Mouse (Mus musculus) hindbrain, embryonic 13.5 days (tissue): ENCODE measurements at regions not wholly inside any gene's neighbourhood (a gene's known extent, or its start where the extent isn't known, plus 50 kb on each side); places are given as distances from the start of the nearest gene placed in this dataset.

Experiments
- ATAC-seq: fragments of 200-750 bp; cut with Nextera tagmentation; 2 replicates; pipeline ENCODE4 v1.8.0; 2017; ENCODE audit warnings: moderate TSS enrichment; ENCODE audit not compliant: low FRiP score
- H3K27ac ChIP-seq: fragments of 300-500 bp; sonication (generic); 2 replicates; pipeline ENCODE4 v1.5.1; 2015; ENCODE audit warnings: inconsistent platforms, mild to moderate bottlenecking, moderate library complexity
- H3K27me3 ChIP-seq: fragments of 300-500 bp; sonication (generic); 2 replicates; pipeline ENCODE4 v1.6.1; 2015; ENCODE audit warnings: mild to moderate bottlenecking, inconsistent platforms
- H3K36me3 ChIP-seq: fragments of 300-500 bp; sonication (generic); 2 replicates; pipeline ENCODE4 v1.6.1; 2015; ENCODE audit warnings: mild to moderate bottlenecking, inconsistent platforms
- H3K4me1 ChIP-seq: fragments of 300-500 bp; sonication (generic); replicated peaks from 2 replicates; pipeline ENCODE4 v1.6.1; 2015; ENCODE audit warnings: inconsistent platforms
- H3K4me2 ChIP-seq: fragments of 300-500 bp; sonication (generic); 2 replicates; pipeline ENCODE4 v1.6.1; 2015; ENCODE audit warnings: inconsistent platforms, mild to moderate bottlenecking, moderate library complexity
- H3K4me3 ChIP-seq: fragments of 300-500 bp; sonication (generic); 2 replicates; pipeline ENCODE4 v1.5.1; 2015; ENCODE audit warnings: mild to moderate bottlenecking, inconsistent platforms
- H3K9ac ChIP-seq: fragments of 300-500 bp; sonication (generic); 2 replicates; pipeline ENCODE4 v1.6.1; 2015; ENCODE audit warnings: mild to moderate bottlenecking, inconsistent platforms
- H3K9me3 ChIP-seq: fragments of 300-500 bp; sonication (generic); 2 replicates; pipeline ENCODE4 v1.6.1; 2016; ENCODE audit warnings: inconsistent platforms
- WGBS: fragments of 180-500 bp; shearing (Covaris S2); methylation state at CpG from one replicate; pipeline ENCODE4 v1.1.7; 2015; 5-methylcytosine and 5-hydroxymethylcytosine counted together

DNA sequence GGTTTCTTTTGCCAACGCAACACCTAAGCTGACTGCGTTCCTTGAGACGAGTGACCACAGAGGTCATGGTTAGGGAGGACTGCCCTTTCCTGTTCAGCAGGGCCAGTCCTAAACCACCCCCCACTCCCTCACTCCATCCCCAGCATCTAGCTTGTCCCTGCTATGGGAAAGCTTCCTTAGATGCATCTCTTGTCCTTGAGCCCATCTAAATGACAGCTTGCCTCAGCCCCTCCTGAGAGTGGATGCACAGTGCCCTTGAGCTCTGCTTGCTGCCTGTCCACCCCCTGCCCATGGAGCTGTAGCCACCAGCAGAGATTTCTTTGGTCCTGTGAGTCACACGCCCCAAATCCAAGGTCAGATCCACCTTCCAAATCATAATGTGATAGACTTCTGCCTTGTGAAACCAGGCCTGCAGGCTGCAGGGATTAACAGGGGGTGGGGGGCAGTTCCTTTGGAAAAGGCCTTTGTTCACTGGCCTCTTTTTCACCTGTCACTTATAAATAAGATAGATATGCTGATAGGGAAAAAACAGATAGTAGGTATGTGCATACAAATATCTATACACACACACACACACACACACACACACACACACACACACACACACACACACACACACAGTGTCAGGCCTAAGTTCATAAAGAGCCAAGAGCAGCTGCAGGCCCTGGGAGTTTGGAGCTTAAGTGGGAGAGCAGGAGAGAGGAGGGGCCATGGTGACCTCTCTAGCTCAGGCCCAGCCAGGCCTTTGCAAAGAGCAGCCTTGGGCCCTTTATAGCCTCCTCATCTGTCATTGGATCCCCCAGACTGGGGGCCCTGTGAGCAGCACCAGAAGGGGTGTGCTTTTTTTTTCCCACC lies 56.4 kb upstream of the Adra2c start:
- Histone ChIP-seq H3K4me3 (no peak overlapping the region), H3K27ac (no peak overlapping the region), H3K9me3 (no peaks in the 10 kb centered on the region), H3K27me3 (no peaks in the 10 kb centered on the region), H3K4me2 (no peak overlapping the region), H3K4me1 (no peaks in the 10 kb centered on the region), H3K9ac (no peak overlapping the region), H3K36me3 (no peaks in the 10 kb centered on the region)
- ATAC-seq = no peak
- WGBS = 86% methylated on average over 4 of the region's 4 CpGs

DNA sequence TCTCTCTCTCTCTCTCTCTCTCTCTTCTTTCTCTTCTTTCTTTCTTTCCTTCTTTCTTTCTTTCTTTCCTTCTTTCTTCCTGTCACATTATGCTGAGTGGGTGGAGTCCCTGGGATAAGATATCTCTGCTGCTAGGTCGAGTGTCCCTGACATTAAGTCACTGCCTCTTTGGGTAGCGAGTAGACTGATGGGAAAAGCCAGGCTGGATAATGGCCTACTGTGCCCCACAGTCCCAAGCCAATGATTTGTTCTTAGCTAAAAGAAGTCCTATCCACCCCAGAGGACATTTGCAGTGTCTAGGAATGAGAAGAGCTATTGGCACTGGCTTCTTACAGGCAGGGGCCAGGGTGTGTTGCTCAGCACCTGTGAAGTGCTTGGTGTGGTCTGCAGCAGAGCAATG lies 61.8 kb upstream of the Adra2c start:
- no peak for ATAC-seq
- no peak overlapping the region for H3K4me3 ChIP-seq
- no peaks in the 10 kb centered on the region for H3K36me3 ChIP-seq
- no peak overlapping the region for H3K4me2 ChIP-seq
- H3K9me3 ChIP-seq = no peaks in the 10 kb centered on the region
- H3K4me1 ChIP-seq = no peaks in the 10 kb centered on the region
- WGBS = 67% methylated on average over 2 of the region's 2 CpGs
- 0 out of 2 replicates have a peak, but pooled peaks cover 7% of the 10 kb centered on the region for H3K27me3 ChIP-seq
- 0 out of 2 replicates have a peak overlapping the region, but pooled peaks have one; percentile 12 for H3K27ac ChIP-seq
- H3K9ac ChIP-seq = no peak overlapping the region

DNA sequence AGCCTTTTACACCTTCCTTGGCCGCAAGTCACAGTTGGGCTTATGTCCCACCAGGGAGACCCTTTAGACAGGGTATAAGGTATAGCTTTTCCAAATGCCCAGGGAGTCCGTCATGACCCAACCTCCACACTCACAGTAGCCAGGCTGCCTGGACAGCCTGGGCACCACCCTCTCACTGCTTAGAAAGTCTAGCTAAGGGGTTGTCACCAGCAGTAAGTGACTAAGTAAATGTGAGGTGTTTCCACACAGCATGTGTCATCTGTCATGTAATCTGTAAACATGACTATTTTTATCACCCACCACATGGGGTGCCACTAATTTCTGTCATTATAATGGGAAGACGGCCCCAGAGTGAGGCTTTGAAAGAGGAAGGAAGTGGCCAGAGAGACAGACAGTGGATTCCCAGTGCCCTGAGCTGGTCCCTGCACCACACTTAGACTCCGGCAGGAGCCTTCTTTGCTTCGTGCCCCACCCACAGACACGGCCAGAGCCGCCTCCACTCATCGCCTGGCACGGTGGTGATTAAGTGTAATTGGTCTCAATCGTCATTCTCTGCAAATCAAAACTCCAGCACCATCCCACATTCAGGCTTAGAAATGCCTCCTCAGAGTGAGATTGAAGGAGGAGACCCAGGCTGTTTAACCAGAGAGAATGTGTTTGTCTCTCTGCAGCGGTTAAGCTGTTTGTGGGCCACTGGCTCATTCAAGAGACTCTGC lies 62.5 kb upstream of the Adra2c start:
- 0 out of 2 replicates have a peak, but pooled peaks cover 7% of the 10 kb centered on the region for H3K27me3 ChIP-seq
- ATAC-seq = no peak
- H3K4me1 ChIP-seq = no peaks in the 10 kb centered on the region
- 76% methylated on average over 11 of the region's 11 CpGs for WGBS
- no peak overlapping the region for H3K27ac ChIP-seq
- H3K9ac ChIP-seq = no peak overlapping the region
- H3K4me3 ChIP-seq = no peak overlapping the region
- no peaks in the 10 kb centered on the region for H3K9me3 ChIP-seq
- no peaks in the 10 kb centered on the region for H3K36me3 ChIP-seq
- no peak overlapping the region for H3K4me2 ChIP-seq

DNA sequence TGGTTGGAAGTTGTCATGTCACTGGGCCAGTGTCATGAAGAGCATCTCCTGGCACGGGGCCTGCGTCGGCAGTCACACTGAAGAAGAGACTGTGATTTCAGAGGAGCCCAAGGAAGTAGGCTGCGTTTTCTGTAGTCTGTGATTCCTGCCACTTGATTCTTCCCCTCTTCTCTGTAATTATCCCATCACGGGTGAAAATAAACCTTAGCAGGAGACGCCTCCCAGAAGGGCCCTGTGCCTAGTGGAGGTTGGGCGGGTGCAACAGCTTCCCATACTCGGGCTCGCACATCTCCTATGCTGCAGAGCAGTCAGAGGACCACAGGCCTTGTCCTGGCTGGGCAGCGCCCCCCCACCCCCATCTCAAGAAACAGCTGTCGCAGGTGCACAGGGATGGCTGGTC lies 63.1 kb upstream of the Adra2c start:
- no peak for ATAC-seq
- 87% methylated on average over 11 of the region's 11 CpGs for WGBS
- Histone ChIP-seq H3K36me3 (no peaks in the 10 kb centered on the region), H3K4me1 (no peaks in the 10 kb centered on the region), H3K4me3 (no peak overlapping the region), H3K27me3 (0 out of 2 replicates have a peak, but pooled peaks cover 7% of the 10 kb centered on the region), H3K4me2 (no peak overlapping the region), H3K27ac (no peak overlapping the region), H3K9me3 (no peaks in the 10 kb centered on the region), H3K9ac (no peak overlapping the region)

DNA sequence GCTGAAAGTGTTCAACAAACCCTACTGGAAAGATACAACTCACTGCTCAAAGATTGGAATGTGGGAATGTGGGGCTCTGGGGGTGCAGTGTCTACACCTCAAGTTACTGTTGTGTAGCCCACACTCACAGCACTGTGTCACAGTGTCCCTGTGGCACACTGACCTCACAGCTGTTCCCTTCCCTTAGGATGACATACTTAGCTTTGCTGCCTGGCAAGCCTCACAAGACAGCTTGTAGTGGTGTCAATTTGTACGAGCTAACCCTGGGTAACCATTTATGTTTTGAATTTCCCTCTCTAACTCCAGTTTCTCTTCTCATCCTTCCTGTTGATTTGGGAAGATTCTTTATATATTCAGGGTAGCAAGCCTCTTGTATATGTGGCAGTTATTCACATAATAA lies 68.8 kb upstream of the Adra2c start:
- H3K27ac ChIP-seq = no peak overlapping the region
- WGBS = 63% methylated on average over 1 of the region's 1 CpGs
- H3K4me1 ChIP-seq = 0 out of 2 replicates have a peak, but pooled peaks cover 5% of the 10 kb centered on the region
- H3K9ac ChIP-seq = no peak overlapping the region
- no peaks in the 10 kb centered on the region for H3K36me3 ChIP-seq
- H3K27me3 ChIP-seq = 0 out of 2 replicates have a peak, but pooled peaks cover 11% of the 10 kb centered on the region
- no peak overlapping the region for H3K4me2 ChIP-seq
- ATAC-seq = no peak
- no peak overlapping the region for H3K4me3 ChIP-seq
- no peaks in the 10 kb centered on the region for H3K9me3 ChIP-seq

DNA sequence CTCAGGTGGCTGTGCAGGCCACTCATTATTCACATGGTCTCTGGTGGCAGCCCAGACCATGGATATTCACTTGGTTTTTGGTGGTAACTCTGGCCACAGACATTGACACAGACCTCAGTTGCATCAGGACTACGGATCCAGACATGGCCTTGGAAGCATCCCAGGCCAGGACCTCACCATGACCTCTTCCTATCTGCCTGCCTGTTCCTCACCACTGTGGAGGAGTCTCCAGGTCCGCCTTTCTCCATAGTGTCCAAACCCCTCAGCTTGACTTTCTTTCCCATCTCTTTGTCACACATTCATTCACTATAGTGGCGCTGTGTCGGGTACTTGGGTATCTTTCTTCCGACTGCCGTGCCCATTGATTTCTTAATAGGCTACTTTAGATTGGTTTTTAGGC lies 74.1 kb upstream of the Adra2c start:
- no peaks in the 10 kb centered on the region for H3K36me3 ChIP-seq
- H3K9me3 ChIP-seq = no peaks in the 10 kb centered on the region
- ATAC-seq = no peak
- H3K4me1 ChIP-seq = 0 out of 2 replicates have a peak, but pooled peaks cover 5% of the 10 kb centered on the region
- H3K4me2 ChIP-seq = no peak overlapping the region
- H3K4me3 ChIP-seq = no peak overlapping the region
- H3K27me3 ChIP-seq = 0 out of 2 replicates have a peak, but pooled peaks cover 4% of the 10 kb centered on the region
- no peak overlapping the region for H3K27ac ChIP-seq
- 94% methylated on average over 6 of the region's 6 CpGs for WGBS
- H3K9ac ChIP-seq = no peak overlapping the region

DNA sequence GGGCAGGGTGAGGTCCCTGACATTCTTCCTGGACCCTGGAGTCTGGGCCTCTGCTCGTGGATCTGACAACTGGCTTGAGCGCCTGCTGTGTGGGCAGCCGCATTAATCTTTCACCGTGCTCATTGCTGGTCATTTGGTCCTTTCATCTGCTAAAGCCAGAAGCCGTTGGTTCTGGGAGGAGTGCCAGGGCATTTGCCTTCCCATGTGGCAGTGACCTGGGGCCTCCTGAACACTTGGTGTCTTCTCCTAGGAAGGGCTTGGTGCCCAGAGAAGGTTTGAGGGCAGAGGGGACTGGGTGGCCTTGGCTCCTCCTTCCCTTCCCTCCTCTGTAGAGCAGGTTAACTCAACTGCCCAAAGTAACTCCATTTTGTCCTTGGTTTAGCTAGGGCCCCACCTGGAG lies 79.7 kb upstream of the Adra2c start:
- 56% methylated on average over 5 of the region's 5 CpGs for WGBS

DNA sequence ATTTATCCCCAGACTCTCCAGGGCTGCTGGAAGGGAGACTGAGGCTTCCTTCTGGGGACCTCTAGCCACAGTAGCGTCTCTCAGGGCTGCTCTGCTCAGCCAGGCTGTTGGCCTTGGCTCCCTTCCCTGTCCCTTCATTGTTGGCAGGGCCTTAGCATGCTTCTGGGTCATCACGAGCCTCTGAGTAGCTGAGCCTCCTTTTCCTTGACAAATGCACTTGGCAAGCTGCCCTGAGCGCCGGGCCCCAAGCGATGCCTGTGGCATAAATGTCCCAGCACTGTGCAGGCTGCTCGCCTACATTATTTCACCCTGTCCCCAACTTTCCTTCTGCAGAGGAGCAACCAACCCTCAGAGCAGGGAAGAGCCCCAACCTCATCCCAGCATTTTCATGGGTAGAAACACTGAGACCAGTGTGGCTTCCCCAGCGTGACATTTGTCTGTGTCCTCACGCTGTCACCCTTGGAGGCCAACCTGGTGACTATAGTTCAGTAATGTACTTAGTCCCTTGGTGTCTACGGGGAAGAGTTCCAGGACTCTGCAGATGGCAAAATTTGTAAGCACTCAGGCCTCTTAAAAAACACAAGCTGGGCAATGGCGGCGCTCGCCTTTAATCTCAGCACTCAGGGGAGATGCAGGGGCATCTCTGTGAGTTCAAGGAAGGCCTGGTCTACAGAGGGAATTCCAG lies 83.7 kb upstream of the Lrpap1 start:
- H3K9me3 ChIP-seq = no peaks in the 10 kb centered on the region
- ATAC-seq = peak; percentile 84
- WGBS = 64% methylated on average over 12 of the region's 12 CpGs
- no peak overlapping the region for H3K4me3 ChIP-seq
- H3K27ac ChIP-seq = no peak overlapping the region; the same call in 1 of the 2 replicates
- no peak overlapping the region for H3K4me2 ChIP-seq
- H3K4me1 ChIP-seq = peaks cover 26% of the 10 kb centered on the region
- no peaks in the 10 kb centered on the region for H3K36me3 ChIP-seq
- H3K9ac ChIP-seq = no peak overlapping the region
- H3K27me3 ChIP-seq = no peaks in the 10 kb centered on the region

More for the DNA sequence above, 79.7 kb upstream of the Adra2c start:
- Histone ChIP-seq H3K27me3 (no peaks in the 10 kb centered on the region), H3K4me1 (no peaks in the 10 kb centered on the region), H3K9ac (no peak overlapping the region), H3K4me2 (no peak overlapping the region), H3K27ac (no peak overlapping the region), H3K36me3 (no peaks in the 10 kb centered on the region), H3K9me3 (no peaks in the 10 kb centered on the region), H3K4me3 (no peak overlapping the region)
- ATAC-seq = no peak

DNA sequence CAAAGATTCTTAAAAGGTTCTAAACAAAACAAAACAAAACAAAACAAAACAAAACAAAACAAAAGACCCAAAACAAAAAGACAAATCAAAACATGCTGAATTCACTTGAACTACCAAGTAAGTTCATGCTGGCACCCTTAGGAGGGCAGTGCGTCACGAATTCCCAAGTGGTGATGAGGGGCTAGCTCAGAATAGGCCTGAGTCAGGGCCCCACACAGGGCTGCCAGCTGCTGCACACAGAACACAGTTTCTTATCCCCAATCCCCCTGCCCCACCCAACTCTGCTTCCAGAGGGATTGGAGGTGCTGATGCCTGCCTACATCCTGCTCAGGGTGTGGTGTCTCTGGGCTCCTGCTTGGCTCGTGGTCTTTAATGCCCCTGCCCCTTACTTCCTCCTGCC lies 80.3 kb upstream of the Lrpap1 start:
- H3K36me3 ChIP-seq = no peaks in the 10 kb centered on the region
- no peak for ATAC-seq
- H3K4me2 ChIP-seq = no peak overlapping the region
- H3K4me1 ChIP-seq = peaks cover 26% of the 10 kb centered on the region
- H3K27me3 ChIP-seq = no peaks in the 10 kb centered on the region
- H3K4me3 ChIP-seq = no peak overlapping the region
- no peak overlapping the region for H3K27ac ChIP-seq
- 55% methylated on average over 3 of the region's 3 CpGs for WGBS
- no peak overlapping the region for H3K9ac ChIP-seq
- H3K9me3 ChIP-seq = no peaks in the 10 kb centered on the region

DNA sequence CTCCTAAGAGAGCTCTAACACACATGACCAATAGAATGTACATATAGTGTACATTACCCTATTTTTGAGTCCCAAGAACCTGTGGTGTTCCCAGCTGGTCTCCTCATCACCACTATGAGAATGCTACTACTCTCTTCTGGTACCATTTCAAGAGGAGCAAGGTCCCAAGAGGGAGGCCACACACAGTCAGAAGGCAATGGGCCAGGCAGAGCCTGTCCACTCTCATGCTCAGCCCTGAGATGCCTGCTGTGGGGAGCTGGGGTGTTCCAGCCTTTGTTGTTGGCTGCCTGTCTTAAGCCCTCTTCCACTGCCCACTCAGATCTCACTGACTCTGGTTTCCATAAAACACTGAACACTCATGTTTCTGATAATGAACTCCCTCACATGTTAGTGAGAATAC lies 79.7 kb upstream of the Lrpap1 start:
- H3K9me3 ChIP-seq = no peaks in the 10 kb centered on the region
- H3K9ac ChIP-seq = no peak overlapping the region
- H3K27ac ChIP-seq = no peak overlapping the region
- no peaks in the 10 kb centered on the region for H3K36me3 ChIP-seq
- H3K4me2 ChIP-seq = no peak overlapping the region
- peaks cover 26% of the 10 kb centered on the region for H3K4me1 ChIP-seq
- H3K4me3 ChIP-seq = no peak overlapping the region
- ATAC-seq = no peak
- no peaks in the 10 kb centered on the region for H3K27me3 ChIP-seq

DNA sequence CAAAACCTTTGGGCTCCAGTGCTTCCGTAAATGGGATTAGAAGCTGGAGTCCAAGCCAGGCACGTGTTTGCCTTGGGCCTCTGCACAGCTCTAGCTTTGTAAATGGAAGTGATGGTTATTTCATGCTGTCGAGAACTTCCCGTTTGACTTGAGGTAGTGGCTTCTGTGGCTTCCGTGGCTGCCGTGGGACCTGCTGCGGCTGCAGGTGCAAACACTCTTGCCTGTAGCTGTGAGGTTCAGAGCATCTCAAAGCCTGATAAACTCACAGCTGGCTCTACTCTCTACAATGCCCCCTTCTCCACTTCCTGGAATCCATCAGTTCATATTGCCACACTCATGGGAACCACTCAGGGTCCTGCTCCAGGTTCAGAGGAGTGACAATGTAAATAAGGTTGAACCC lies 77.9 kb upstream of the Lrpap1 start:
- H3K9ac ChIP-seq = no peak overlapping the region
- no peaks in the 10 kb centered on the region for H3K27me3 ChIP-seq
- H3K9me3 ChIP-seq = no peaks in the 10 kb centered on the region
- no peaks in the 10 kb centered on the region for H3K36me3 ChIP-seq
- H3K27ac ChIP-seq = no peak overlapping the region
- H3K4me2 ChIP-seq = no peak overlapping the region
- H3K4me3 ChIP-seq = no peak overlapping the region
- 88% methylated on average over 7 of the region's 7 CpGs for WGBS
- ATAC-seq = no peak
- H3K4me1 ChIP-seq = peaks cover 13% of the 10 kb centered on the region

DNA sequence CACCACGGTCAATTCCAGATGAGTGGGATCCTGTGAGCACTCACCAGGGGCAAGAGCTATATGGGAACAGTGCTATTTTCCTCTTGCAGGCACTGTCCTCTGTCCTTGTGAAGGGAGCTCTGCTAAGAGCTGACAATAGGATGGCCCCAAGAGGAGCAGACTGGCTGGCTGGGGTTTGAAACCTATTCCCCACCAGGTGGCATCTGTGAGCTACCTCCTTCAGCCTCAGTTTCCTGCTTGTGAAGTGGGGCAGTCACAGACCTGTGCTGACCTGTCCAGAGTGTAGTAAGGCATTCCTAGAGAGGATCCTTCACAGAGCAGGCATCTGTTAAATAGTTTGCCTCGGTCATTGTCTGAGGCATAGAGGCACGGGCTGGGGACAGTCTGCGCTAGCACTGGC lies 71.8 kb upstream of the Lrpap1 start:
- no peaks in the 10 kb centered on the region; the same call in 1 of the 2 replicates for H3K27me3 ChIP-seq
- no peaks in the 10 kb centered on the region for H3K4me1 ChIP-seq
- 80% methylated on average over 4 of the region's 4 CpGs for WGBS
- H3K4me3 ChIP-seq = no peak overlapping the region
- H3K27ac ChIP-seq = no peak overlapping the region
- no peak overlapping the region for H3K9ac ChIP-seq
- H3K9me3 ChIP-seq = no peaks in the 10 kb centered on the region
- no peak for ATAC-seq
- no peak overlapping the region for H3K4me2 ChIP-seq
- H3K36me3 ChIP-seq = no peaks in the 10 kb centered on the region
